Mouse (Mus musculus) layer of hippocampus, adult 9-10 months (tissue): ENCODE measurements around the gene Chd8.

Source experiments
- DNase-seq: peaks from one replicate; pipeline ENCODE4 v3.0.0; 2022; ENCODE audit warnings: low spot score

Chd8 gene

GRCm38 (mm10) chr14:52198141-52198540, 59.4 kb downstream of the Chd8 start:
- DNase-seq: no peak

GRCm38 (mm10) chr14:52197156-52197878, 60.3 kb downstream of the Chd8 start, which contains the start of gene Supt16:
Gene Supt16, minus strand, starts transcription at chr14:52197416.
- peak; percentile 49 for DNase-seq

GRCm38 (mm10) chr14:52196230-52197155, 61.1 kb downstream of the Chd8 start:
- DNase-seq: no peak

DNA sequence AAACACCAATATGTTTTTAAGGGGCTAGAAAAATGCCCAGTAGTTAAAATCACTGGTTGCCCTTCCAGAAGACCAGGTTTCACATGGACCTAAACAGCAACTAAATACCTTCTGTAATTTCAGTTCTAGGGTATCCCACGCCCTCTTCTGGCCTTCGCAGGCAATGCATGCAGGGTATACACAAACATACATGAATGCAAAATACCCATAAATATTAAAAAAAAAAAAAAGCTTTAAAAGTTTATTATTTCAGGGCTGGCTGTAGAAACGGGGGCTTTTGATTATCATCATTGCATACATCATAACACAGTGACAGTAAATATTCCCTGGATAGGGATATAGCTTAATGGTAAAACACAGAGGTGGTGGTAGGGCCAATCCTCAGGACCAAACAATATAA, 61.9 kb downstream of the Chd8 start:
- no peak for DNase-seq

DNA sequence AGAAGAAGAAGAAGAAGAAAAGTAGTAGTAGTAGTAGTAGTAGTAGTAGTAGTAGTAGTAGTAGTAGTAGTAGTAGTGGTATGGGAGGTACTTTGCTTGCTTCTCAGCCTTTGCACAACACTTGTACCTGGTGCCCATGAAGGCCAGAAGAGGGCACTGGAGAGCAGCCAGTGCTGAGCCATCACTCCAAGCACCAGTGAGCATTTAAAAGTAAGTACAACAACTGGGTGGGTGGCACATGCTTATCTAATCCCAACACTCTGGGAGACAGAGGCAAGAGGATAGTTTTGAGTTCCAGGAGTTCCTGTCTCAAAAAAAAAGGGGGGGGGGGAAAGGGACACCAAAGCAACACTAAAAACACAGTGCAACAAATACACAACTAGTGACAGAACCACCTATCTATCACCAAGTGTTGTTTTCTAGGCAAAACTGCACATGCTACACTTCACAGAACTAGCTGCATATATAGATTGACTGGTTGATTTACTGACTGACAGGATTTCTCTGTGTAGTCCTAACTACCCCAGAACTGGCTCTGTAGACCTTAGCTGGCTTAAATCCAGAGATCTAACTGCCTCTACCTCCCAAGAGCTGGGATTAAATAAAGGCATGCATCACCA, 66.7 kb downstream of the Chd8 start:
- DNase-seq: no peak

DNA sequence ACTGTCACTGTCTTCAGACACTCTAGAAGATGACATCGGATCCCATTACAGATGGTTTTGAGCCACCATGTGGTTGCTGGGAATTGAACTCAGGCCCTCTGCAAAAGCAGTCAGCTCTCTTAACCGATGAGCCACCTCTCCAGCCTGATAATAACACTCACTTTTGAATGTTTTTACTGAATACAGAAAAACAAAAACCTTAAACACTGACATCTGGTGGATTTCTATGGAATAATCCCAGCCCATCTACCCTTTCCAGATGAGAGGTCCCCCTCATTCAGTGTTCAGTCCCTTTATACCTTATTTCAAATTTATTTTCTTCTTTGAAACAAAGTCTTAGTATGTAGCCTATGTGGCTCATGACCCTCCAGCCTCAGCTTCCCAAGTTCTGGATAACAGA, 68.1 kb downstream of the Chd8 start:
- DNase-seq: no peak

GRCm38 (mm10) chr14:52188788-52189187, 68.8 kb downstream of the Chd8 start:
- no peak for DNase-seq

DNA sequence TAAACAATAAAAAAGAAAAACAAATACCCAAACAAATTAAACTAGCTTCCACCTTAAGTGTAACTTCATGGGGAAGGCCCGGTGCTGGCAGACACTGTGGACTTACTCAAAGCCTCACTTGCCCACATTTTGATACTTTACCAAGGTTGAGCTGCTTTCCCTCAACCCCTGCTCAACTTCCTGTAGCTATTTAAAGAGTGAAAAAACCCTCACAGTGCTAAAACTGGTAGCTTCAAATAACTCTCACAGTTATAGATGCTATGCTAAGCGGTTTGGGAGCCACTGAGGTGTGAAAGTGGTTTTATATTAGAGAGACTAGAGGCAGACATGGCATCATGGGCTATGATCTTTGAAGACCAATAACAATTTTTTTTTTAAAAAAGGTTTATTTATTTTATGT, 91.0 kb downstream of the Chd8 start:
- no peak for DNase-seq

- no peak for DNase-seq
Measured at GRCm38 (mm10) chr14:52160911-52161310, 96.7 kb downstream of the Chd8 start.

- DNase-seq: no peak
Measured at GRCm38 (mm10) chr14:52155008-52155407, 102.6 kb downstream of the Chd8 start.

DNA sequence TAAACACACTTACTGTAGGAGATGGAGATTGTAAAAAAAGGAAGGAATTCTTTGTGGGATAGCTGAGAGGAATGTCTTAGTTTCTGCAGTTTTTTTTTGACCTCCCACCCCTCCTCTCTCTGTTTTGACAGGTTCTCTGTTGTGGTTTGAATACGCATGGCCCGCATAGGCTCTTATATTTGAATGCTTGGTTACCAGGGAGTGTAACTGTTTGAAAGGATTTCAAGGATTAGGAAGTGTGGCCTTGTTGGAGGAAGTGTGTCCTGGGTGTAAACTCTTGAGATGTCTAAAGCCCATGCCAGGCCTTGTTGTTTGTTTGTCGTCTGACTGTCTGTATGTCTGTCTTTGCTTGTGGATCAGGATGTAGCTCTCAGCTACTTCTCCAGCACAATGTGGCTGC, 105.0 kb downstream of the Chd8 start:
- DNase-seq: no peak

GRCm38 (mm10) chr14:52152179-52152578, 105.4 kb downstream of the Chd8 start:
- DNase-seq: peak; percentile 11

GRCm38 (mm10) chr14:52149888-52150287, 107.7 kb downstream of the Chd8 start:
- no peak for DNase-seq
